Mouse (Mus musculus): ENCODE measurements around the gene Camkv. TPM values are rescaled to one million over a fixed set of nuclear protein-coding genes. Genes with fewer than 3 reads are reported as not detected.

The Camkv gene
- polyA plus RNA-seq (2016; fragmentation: Nextera tagmentation; extraction: Ambion mirVana) = 12.2 and 14.8 TPM in 2 replicates

- WGBS = 5% methylated on average over 3 of the region's 3 CpGs
- H3K27ac ChIP-seq = no peak within 1 kb of the TSS
- no peaks in the 10 kb centered on the region for H3K36me3 ChIP-seq (replicated peaks)
- H3K9me3 ChIP-seq = no peaks in the 10 kb centered on the region
- peak within 1 kb of the TSS; percentile 46 for H3K4me3 ChIP-seq (replicated peaks)
- peaks cover 37% of the 10 kb centered on the region for H3K4me1 ChIP-seq
- peak within 1 kb of the TSS; percentile 81 for H3K4me2 ChIP-seq
- H3K27me3 ChIP-seq = peaks cover 15% of the 10 kb centered on the region; the same call in 1 of the 2 replicates
- ATAC-seq (ENCODE audit: low FRiP score) = peak; percentile 12; the same call in 1 of the 2 replicates
- H3K9ac ChIP-seq = peak within 1 kb of the TSS; percentile 66
These were observed at the start of gene Camkv for GRCm38 (mm10) chr9:107935374-107935773. Gene Camkv (plus strand): TSS chr9:107935674.

DNA sequence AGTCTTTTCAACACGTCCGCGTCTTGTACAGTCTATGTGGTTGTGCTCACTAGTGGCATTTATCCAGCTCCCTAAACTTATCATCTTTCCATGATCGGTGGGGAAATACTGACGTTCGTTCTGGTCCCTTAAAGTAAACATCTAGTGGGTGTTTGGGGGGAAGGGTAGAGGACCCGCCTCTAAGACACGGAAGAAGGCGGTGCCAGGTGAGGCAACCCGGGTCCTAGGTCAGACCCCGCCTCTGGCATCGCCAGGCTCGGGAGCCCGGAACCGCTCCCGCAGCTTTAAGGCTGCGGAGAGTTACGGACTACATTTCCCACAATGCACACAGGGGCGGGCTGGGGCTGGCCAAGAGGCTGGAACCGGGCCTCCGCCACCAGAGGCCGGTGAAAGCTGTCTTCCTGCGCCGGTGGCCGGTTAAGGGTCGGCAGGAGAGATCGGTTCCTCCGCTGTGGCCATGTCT is 47.6 kb upstream of the Camkv start, which contains the start of gene Mon1a:
TSS of gene Mon1a (plus strand) at position 348 of the 463 bp plus-strand sequence.
- Histone ChIP-seq H3K9ac (peak within 1 kb of the TSS; percentile 65), H3K4me2 (peak within 1 kb of the TSS; percentile 91), H3K36me3 (replicated peaks) (no peaks in the 10 kb centered on the region), H3K9me3 (no peaks in the 10 kb centered on the region), H3K27ac (peak within 1 kb of the TSS; percentile 33; the same call in 1 of the 2 replicates), H3K27me3 (peaks cover 14% of the 10 kb centered on the region), H3K4me1 (peaks cover 10% of the 10 kb centered on the region), H3K4me3 (replicated peaks) (peak within 1 kb of the TSS; percentile 61)
- ATAC-seq (ENCODE audit: low FRiP score) = peak; percentile 95
- WGBS = under 1% methylated on average over 28 of the region's 28 CpGs

DNA sequence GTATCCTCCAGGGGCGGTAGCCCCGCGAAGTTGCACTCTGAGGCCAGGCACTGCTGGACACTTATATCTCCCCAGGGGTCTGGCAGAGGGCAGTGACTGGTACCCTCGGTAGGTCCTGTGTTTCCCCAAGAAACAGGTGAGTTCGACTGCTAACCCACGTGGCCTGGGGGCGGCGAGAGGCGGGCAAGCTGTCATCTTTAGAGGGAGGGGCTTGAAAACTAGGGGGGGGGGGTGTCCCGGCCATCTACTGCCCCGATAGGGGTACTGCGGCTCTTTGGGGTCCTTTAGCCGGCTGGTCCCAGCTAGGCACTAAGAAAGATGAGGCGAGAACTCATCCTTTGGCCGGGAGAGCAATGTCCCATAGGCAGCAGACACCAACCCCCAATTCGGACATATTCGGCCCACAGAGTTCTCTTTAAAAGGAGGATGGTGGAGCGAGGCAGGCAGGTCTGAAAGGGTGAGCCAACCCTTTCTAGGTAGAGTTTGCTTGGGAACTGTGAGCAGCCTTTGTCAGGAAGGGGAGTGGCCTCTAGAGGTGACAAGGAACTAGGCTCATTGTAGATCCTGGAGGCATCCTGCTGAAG is 47.1 kb upstream of the Camkv start:
- Histone ChIP-seq H3K4me3 (replicated peaks) (peak overlapping the region; percentile 61), H3K9me3 (no peaks in the 10 kb centered on the region), H3K27me3 (peaks cover 14% of the 10 kb centered on the region), H3K9ac (peak overlapping the region; percentile 65), H3K4me2 (peak overlapping the region; percentile 91), H3K36me3 (replicated peaks) (no peaks in the 10 kb centered on the region), H3K4me1 (peaks cover 10% of the 10 kb centered on the region), H3K27ac (peak overlapping the region; percentile 33; the same call in 1 of the 2 replicates)
- WGBS = under 1% methylated on average over 18 of the region's 18 CpGs
- peak; percentile 86 for ATAC-seq (ENCODE audit: low FRiP score)

- no peak overlapping the region for H3K27ac ChIP-seq
- peaks cover 14% of the 10 kb centered on the region for H3K27me3 ChIP-seq
- H3K9ac ChIP-seq = no peak overlapping the region
- H3K36me3 ChIP-seq (replicated peaks) = no peaks in the 10 kb centered on the region
- H3K4me1 ChIP-seq = peaks cover 10% of the 10 kb centered on the region
- H3K4me3 ChIP-seq (replicated peaks) = no peak overlapping the region
- no peaks in the 10 kb centered on the region for H3K9me3 ChIP-seq
- no peak for ATAC-seq (ENCODE audit: low FRiP score)
- WGBS = 87% methylated on average over 6 of the region's 6 CpGs
- H3K4me2 ChIP-seq = no peak overlapping the region; the same call in 1 of the 2 replicates
These were observed 45.2 kb upstream of the Camkv start for GRCm38 (mm10) chr9:107890260-107890659.

GRCm38 (mm10) chr9:107891023-107891422 is 44.5 kb upstream of the Camkv start:
- 96% methylated on average over 1 of the region's 1 CpGs for WGBS

GRCm38 (mm10) chr9:107898563-107898962 is 36.9 kb upstream of the Camkv start:
- Histone ChIP-seq H3K27ac (no peak overlapping the region), H3K4me2 (no peak overlapping the region), H3K9me3 (no peaks in the 10 kb centered on the region), H3K9ac (no peak overlapping the region), H3K4me1 (peaks cover 14% of the 10 kb centered on the region), H3K27me3 (peaks cover 40% of the 10 kb centered on the region), H3K36me3 (replicated peaks) (peaks cover 5% of the 10 kb centered on the region; the same call in 1 of the 2 replicates), H3K4me3 (replicated peaks) (no peak overlapping the region)
- no peak for ATAC-seq (ENCODE audit: low FRiP score)
- WGBS = 87% methylated on average over 10 of the region's 10 CpGs

More at GRCm38 (mm10) chr9:107891023-107891422, 44.5 kb upstream of the Camkv start:
- H3K9me3 ChIP-seq = no peaks in the 10 kb centered on the region
- no peak for ATAC-seq (ENCODE audit: low FRiP score)
- no peaks in the 10 kb centered on the region for H3K36me3 ChIP-seq (replicated peaks)
- H3K4me3 ChIP-seq (replicated peaks) = no peak overlapping the region
- H3K4me1 ChIP-seq = peaks cover 10% of the 10 kb centered on the region
- H3K27me3 ChIP-seq = peaks cover 12% of the 10 kb centered on the region
- no peak overlapping the region for H3K4me2 ChIP-seq
- no peak overlapping the region for H3K9ac ChIP-seq
- H3K27ac ChIP-seq = no peak overlapping the region

DNA sequence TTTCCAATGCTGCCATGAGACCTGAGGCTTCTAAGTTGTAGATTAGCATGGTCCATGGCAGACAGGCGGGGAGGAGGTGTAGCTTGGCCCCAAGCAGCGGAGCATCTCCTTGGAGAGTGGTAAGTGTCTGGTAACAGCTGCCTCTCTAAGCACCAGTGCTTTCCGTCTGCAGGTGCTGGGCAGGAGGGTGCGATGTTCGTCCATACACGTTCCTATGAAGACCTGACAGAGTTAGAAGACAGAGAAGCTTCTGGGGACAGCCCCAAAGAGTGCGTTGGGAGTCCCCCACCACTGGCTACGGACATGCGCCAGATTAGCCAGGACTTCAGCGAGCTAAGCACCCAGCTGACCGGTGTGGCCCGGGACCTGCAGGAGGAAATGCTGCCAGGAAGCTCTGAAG is 35.6 kb upstream of the Camkv start:
- Histone ChIP-seq H3K4me2 (no peak overlapping the region), H3K27me3 (peaks cover 42% of the 10 kb centered on the region), H3K4me3 (replicated peaks) (no peak overlapping the region), H3K9me3 (no peaks in the 10 kb centered on the region), H3K4me1 (peaks cover 14% of the 10 kb centered on the region), H3K36me3 (replicated peaks) (peaks cover 5% of the 10 kb centered on the region; the same call in 1 of the 2 replicates), H3K9ac (no peak overlapping the region), H3K27ac (no peak overlapping the region)
- no peak for ATAC-seq (ENCODE audit: low FRiP score)
- WGBS = 65% methylated on average over 12 of the region's 12 CpGs

DNA sequence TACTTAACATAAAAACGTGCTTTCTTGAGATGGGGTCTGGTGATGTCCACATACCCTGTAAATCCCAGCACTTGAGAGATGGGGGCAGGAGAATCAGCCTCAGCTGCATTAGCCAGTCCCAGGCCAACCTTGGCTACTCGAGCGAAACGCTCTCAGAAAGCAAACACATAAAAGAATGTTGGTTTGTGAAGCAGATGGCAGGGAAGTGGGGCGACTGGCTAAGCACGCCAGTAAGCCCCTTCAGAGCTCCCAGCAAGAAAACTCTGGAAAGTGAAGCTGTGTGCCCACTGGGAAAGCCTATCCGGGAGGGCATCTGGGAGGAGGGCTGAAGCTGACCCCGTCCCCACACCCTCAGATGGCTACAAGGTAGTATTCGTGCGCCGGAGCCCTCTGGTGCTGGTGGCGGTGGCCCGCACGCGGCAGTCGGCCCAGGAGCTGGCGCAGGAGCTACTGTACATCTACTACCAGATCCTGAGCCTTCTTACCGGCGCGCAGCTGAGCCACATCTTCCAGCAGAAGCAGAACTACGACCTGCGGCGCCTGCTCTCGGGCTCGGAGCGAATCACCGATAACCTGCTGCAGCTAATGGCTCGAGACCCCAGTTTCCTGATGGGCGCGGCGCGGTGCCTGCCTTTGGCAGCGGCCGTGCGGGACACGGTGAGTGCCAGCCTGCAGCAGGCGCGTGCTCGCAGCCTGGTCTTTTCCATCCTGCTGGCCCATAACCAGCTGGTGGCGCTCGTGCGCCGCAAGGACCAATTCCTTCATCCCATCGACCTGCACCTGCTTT is 34.4 kb upstream of the Camkv start:
- WGBS = 2% methylated on average over 44 of the region's 44 CpGs
- Histone ChIP-seq H3K27ac (0 out of 2 replicates have a peak overlapping the region, but pooled peaks have one; percentile 31), H3K4me2 (peak overlapping the region; percentile 57), H3K9ac (peak overlapping the region; percentile 51), H3K27me3 (peaks cover 49% of the 10 kb centered on the region), H3K36me3 (replicated peaks) (peaks cover 5% of the 10 kb centered on the region; the same call in 1 of the 2 replicates), H3K9me3 (no peaks in the 10 kb centered on the region), H3K4me1 (peaks cover 14% of the 10 kb centered on the region), H3K4me3 (replicated peaks) (peak overlapping the region; percentile 31)
- peak; percentile 54 for ATAC-seq (ENCODE audit: low FRiP score)

DNA sequence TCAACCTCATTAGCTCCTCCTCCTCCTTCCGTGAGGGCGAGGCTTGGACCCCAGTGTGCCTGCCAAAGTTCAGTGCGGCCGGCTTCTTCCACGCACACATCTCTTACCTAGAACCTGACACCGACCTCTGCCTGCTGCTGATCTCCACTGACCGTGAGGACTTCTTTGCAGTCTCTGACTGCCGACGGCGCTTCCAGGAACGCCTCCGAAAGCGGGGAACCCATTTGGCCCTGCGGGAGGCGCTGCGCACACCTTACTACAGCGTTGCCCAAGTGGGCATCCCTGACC is 33.9 kb upstream of the Camkv start:
- Histone ChIP-seq H3K36me3 (replicated peaks) (peaks cover 5% of the 10 kb centered on the region; the same call in 1 of the 2 replicates), H3K4me1 (peaks cover 19% of the 10 kb centered on the region), H3K4me3 (replicated peaks) (peak overlapping the region; percentile 31), H3K9me3 (no peaks in the 10 kb centered on the region), H3K4me2 (peak overlapping the region; percentile 57), H3K27ac (no peak overlapping the region), H3K9ac (no peak overlapping the region), H3K27me3 (peaks cover 53% of the 10 kb centered on the region)
- no peak; the same call in 1 of the 2 replicates for ATAC-seq (ENCODE audit: low FRiP score)
- WGBS = 9% methylated on average over 17 of the region's 17 CpGs

GRCm38 (mm10) chr9:107904726-107905125 is 30.7 kb upstream of the Camkv start:
- no peak overlapping the region for H3K4me3 ChIP-seq (replicated peaks)
- peak; percentile 56 for ATAC-seq (ENCODE audit: low FRiP score)

GRCm38 (mm10) chr9:107906252-107906966 is 29.1 kb upstream of the Camkv start, which contains the start of gene Mst1r:
Gene Mst1r (plus strand): TSS chr9:107906873.
- Histone ChIP-seq H3K4me2 (peak within 1 kb of the TSS; percentile 53), H3K27me3 (peaks cover 47% of the 10 kb centered on the region), H3K4me3 (replicated peaks) (peak within 1 kb of the TSS; percentile 22), H3K4me1 (peaks cover 34% of the 10 kb centered on the region), H3K9me3 (no peaks in the 10 kb centered on the region), H3K36me3 (replicated peaks) (no peaks in the 10 kb centered on the region), H3K27ac (no peak within 1 kb of the TSS), H3K9ac (peak within 1 kb of the TSS; percentile 8; the same call in 1 of the 2 replicates)
- ATAC-seq (ENCODE audit: low FRiP score) = peak; percentile 47; the same call in 1 of the 2 replicates
- 21% methylated on average over 19 of the region's 19 CpGs for WGBS

More at GRCm38 (mm10) chr9:107904726-107905125, 30.7 kb upstream of the Camkv start:
- 0 out of 2 replicates have a peak, but pooled peaks cover 5% of the 10 kb centered on the region for H3K36me3 ChIP-seq (replicated peaks)
- H3K4me2 ChIP-seq = no peak overlapping the region
- peaks cover 46% of the 10 kb centered on the region for H3K4me1 ChIP-seq
- no peak overlapping the region for H3K9ac ChIP-seq
- WGBS = 7% methylated on average over 4 of the region's 4 CpGs
- peaks cover 62% of the 10 kb centered on the region for H3K27me3 ChIP-seq
- no peak overlapping the region for H3K27ac ChIP-seq
- no peaks in the 10 kb centered on the region for H3K9me3 ChIP-seq

Measured in forebrain, embryonic 12.5 days (tissue).